Mouse (Mus musculus) small intestine, adult 2 months (tissue): ENCODE measurements around the gene Ndufs2.

Experiments used
- CTCF ChIP-seq: fragments of 200-500 bp; IDR thresholded peaks from 2 replicates; pipeline ENCODE4 v1.5.1; 2012; ENCODE audit warnings: low read depth, mild to moderate bottlenecking, control low read depth, inconsistent platforms, low read length, moderate library complexity, mixed read lengths; ENCODE audit not compliant: insufficient replicate concordance, insufficient read length; ENCODE audit errors: extremely low read depth
- POLR2A ChIP-seq: fragments of 200-500 bp; IDR thresholded peaks from 2 replicates; pipeline ENCODE4 v1.6.1; 2012; ENCODE audit warnings: low read depth, mild to moderate bottlenecking, control low read depth, inconsistent platforms, low read length, moderate library complexity

- no peak for TF ChIP-seq CTCF
- TF ChIP-seq POLR2A = no peak
Measured at GRCm38 (mm10) chr1:171193093-171193840, 57.9 kb downstream of the Ndufs2 start.
